Mouse (Mus musculus): Measurements from ENCODE around the gene Auh. TPM values are rescaled to one million over a fixed set of nuclear protein-coding genes. Genes with fewer than 3 reads are reported as not detected.

The Auh gene
- polyA plus RNA-seq, 1 experiment, result 30.9 TPM

- H3K9me3 ChIP-seq (replicated peaks; ENCODE audit: control insufficient read depth, insufficient read depth, low read length, poor library complexity, severe bottlenecking), result no peaks in the 10 kb centered on the region
- no peaks in the 10 kb centered on the region for H3K27me3 ChIP-seq (ENCODE audit: control insufficient read depth, insufficient read depth, low read length, poor library complexity, severe bottlenecking)
- no peak overlapping the region for H3K9ac ChIP-seq (ENCODE audit: low read depth, poor library complexity, severe bottlenecking)
- no peaks in the 10 kb centered on the region for H3K4me1 ChIP-seq (ENCODE audit: control insufficient read depth, insufficient read depth, low read length)
- H3K36me3 ChIP-seq (ENCODE audit: control insufficient read depth, insufficient read depth, low read length, poor library complexity, severe bottlenecking), result no peaks in the 10 kb centered on the region
- no peak overlapping the region for H3K27ac ChIP-seq (ENCODE audit: insufficient read depth, low read length)
- no peak for TF ChIP-seq EP300 (IDR thresholded peaks at IDR 0.05; ENCODE audit: insufficient read depth, low read depth, low read length)
- no peak for TF ChIP-seq CTCF (IDR thresholded peaks at IDR 0.05; ENCODE audit: low read depth, low read length)
- TF ChIP-seq POLR2A (IDR thresholded peaks at IDR 0.05; ENCODE audit: insufficient read depth, low read length), result no peak
- H3K4me3 ChIP-seq (ENCODE audit: low read depth, low read length), result no peak overlapping the region
These were observed 93.2 kb downstream of the Auh start for GRCm38 (mm10) chr13:52836231-52836630.

DNA sequence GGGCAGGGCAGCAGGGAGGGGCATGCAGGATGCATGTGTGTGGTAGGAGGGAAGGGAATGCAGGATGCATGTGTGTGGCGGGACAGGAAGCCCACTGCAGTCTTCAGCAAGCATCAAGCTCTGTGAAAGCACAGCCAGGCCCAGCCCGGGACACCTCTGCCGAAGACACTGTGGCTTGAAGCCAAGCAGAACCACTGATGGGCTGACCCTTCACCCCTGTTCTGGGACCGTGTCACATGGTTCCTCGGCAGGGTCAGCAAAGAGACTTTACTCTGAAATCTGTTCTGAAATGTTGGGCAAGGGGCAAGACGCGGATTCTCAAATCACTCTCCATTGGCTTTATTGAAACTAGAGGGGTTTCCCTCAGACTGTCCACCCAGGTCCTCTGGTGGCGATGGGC lies 94.9 kb downstream of the Auh start:
- no peaks in the 10 kb centered on the region for H3K36me3 ChIP-seq (ENCODE audit: control insufficient read depth, insufficient read depth, low read length, poor library complexity, severe bottlenecking)
- H3K4me1 ChIP-seq (ENCODE audit: control insufficient read depth, insufficient read depth, low read length), result no peaks in the 10 kb centered on the region
- H3K27me3 ChIP-seq (ENCODE audit: control insufficient read depth, insufficient read depth, low read length, poor library complexity, severe bottlenecking), result no peaks in the 10 kb centered on the region
- no peak for TF ChIP-seq POLR2A (IDR thresholded peaks at IDR 0.05; ENCODE audit: insufficient read depth, low read length)
- no peak for TF ChIP-seq CTCF (IDR thresholded peaks at IDR 0.05; ENCODE audit: low read depth, low read length)
- no peak for TF ChIP-seq EP300 (IDR thresholded peaks at IDR 0.05; ENCODE audit: insufficient read depth, low read depth, low read length)
- H3K9me3 ChIP-seq (replicated peaks; ENCODE audit: control insufficient read depth, insufficient read depth, low read length, poor library complexity, severe bottlenecking), result no peaks in the 10 kb centered on the region
- H3K4me3 ChIP-seq (ENCODE audit: low read depth, low read length), result no peak overlapping the region
- H3K27ac ChIP-seq (ENCODE audit: insufficient read depth, low read length), result no peak overlapping the region
- no peak overlapping the region for H3K9ac ChIP-seq (ENCODE audit: low read depth, poor library complexity, severe bottlenecking)

GRCm38 (mm10) chr13:52833748-52834147 lies 95.7 kb downstream of the Auh start:
- H3K4me3 ChIP-seq (ENCODE audit: low read depth, low read length), result no peak overlapping the region
- H3K27ac ChIP-seq (ENCODE audit: insufficient read depth, low read length), result no peak overlapping the region
- H3K27me3 ChIP-seq (ENCODE audit: control insufficient read depth, insufficient read depth, low read length, poor library complexity, severe bottlenecking), result no peaks in the 10 kb centered on the region
- TF ChIP-seq EP300 (IDR thresholded peaks at IDR 0.05; ENCODE audit: insufficient read depth, low read depth, low read length), result no peak
- TF ChIP-seq CTCF (IDR thresholded peaks at IDR 0.05; ENCODE audit: low read depth, low read length), result no peak
- TF ChIP-seq POLR2A (IDR thresholded peaks at IDR 0.05; ENCODE audit: insufficient read depth, low read length), result no peak
- no peaks in the 10 kb centered on the region for H3K4me1 ChIP-seq (ENCODE audit: control insufficient read depth, insufficient read depth, low read length)
- no peaks in the 10 kb centered on the region for H3K9me3 ChIP-seq (replicated peaks; ENCODE audit: control insufficient read depth, insufficient read depth, low read length, poor library complexity, severe bottlenecking)
- H3K9ac ChIP-seq (ENCODE audit: low read depth, poor library complexity, severe bottlenecking), result no peak overlapping the region
- H3K36me3 ChIP-seq (ENCODE audit: control insufficient read depth, insufficient read depth, low read length, poor library complexity, severe bottlenecking), result no peaks in the 10 kb centered on the region

GRCm38 (mm10) chr13:52833220-52833619 lies 96.3 kb downstream of the Auh start:
- no peaks in the 10 kb centered on the region for H3K27me3 ChIP-seq (ENCODE audit: control insufficient read depth, insufficient read depth, low read length, poor library complexity, severe bottlenecking)
- H3K4me1 ChIP-seq (ENCODE audit: control insufficient read depth, insufficient read depth, low read length), result no peaks in the 10 kb centered on the region
- no peaks in the 10 kb centered on the region for H3K36me3 ChIP-seq (ENCODE audit: control insufficient read depth, insufficient read depth, low read length, poor library complexity, severe bottlenecking)
- H3K27ac ChIP-seq (ENCODE audit: insufficient read depth, low read length), result no peak overlapping the region
- no peak overlapping the region for H3K4me3 ChIP-seq (ENCODE audit: low read depth, low read length)
- H3K9ac ChIP-seq (ENCODE audit: low read depth, poor library complexity, severe bottlenecking), result no peak overlapping the region
- H3K9me3 ChIP-seq (replicated peaks; ENCODE audit: control insufficient read depth, insufficient read depth, low read length, poor library complexity, severe bottlenecking), result no peaks in the 10 kb centered on the region
- TF ChIP-seq CTCF (IDR thresholded peaks at IDR 0.05; ENCODE audit: low read depth, low read length) (peak; percentile 86), EP300 (IDR thresholded peaks at IDR 0.05; ENCODE audit: insufficient read depth, low read depth, low read length) (no peak)

DNA sequence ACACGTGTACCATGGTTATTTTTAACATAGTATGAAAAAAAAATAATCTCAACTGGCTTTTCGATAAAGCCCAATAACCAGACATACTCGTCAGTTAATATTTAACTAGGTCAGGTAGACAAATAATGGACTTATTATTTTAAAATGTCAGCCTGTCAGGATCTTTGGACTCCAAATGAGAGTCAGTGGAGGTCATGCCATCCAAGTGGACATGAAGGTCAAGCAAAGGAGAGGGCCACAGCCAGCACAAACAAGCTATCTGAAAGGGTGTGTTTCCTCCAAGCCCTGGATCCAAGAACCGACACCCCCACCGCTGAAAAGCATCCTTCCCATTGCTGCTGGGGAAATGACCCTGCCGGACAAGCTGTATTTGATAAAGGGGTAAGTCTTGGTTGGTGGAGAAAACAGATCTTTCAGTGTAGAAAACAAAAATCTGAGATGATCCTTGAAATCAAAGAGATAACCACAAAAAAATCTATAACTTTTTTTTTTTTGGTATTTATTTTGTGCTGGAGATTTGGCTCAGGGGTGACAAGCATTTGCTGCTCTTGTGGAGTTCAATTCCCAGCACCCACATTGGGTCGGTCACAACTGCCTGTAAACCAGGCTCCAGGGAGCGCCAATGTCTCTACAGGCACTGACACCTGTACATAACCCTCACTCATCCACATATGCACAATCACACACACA lies 96.9 kb downstream of the Auh start:
- TF ChIP-seq POLR2A (IDR thresholded peaks at IDR 0.05; ENCODE audit: insufficient read depth, low read length) (no peak), EP300 (IDR thresholded peaks at IDR 0.05; ENCODE audit: insufficient read depth, low read depth, low read length) (no peak), CTCF (IDR thresholded peaks at IDR 0.05; ENCODE audit: low read depth, low read length) (no peak)
- Histone ChIP-seq H3K4me1 (ENCODE audit: control insufficient read depth, insufficient read depth, low read length) (no peaks in the 10 kb centered on the region), H3K27ac (ENCODE audit: insufficient read depth, low read length) (no peak overlapping the region), H3K27me3 (ENCODE audit: control insufficient read depth, insufficient read depth, low read length, poor library complexity, severe bottlenecking) (no peaks in the 10 kb centered on the region), H3K4me3 (ENCODE audit: low read depth, low read length) (no peak overlapping the region), H3K9me3 (replicated peaks; ENCODE audit: control insufficient read depth, insufficient read depth, low read length, poor library complexity, severe bottlenecking) (no peaks in the 10 kb centered on the region), H3K36me3 (ENCODE audit: control insufficient read depth, insufficient read depth, low read length, poor library complexity, severe bottlenecking) (no peaks in the 10 kb centered on the region), H3K9ac (ENCODE audit: low read depth, poor library complexity, severe bottlenecking) (no peak overlapping the region)

GRCm38 (mm10) chr13:52831037-52831757 lies 98.3 kb downstream of the Auh start:
- H3K36me3 ChIP-seq (ENCODE audit: control insufficient read depth, insufficient read depth, low read length, poor library complexity, severe bottlenecking), result no peaks in the 10 kb centered on the region
- H3K4me1 ChIP-seq (ENCODE audit: control insufficient read depth, insufficient read depth, low read length), result no peaks in the 10 kb centered on the region
- H3K9me3 ChIP-seq (replicated peaks; ENCODE audit: control insufficient read depth, insufficient read depth, low read length, poor library complexity, severe bottlenecking), result no peaks in the 10 kb centered on the region
- H3K9ac ChIP-seq (ENCODE audit: low read depth, poor library complexity, severe bottlenecking), result no peak overlapping the region
- no peak overlapping the region for H3K27ac ChIP-seq (ENCODE audit: insufficient read depth, low read length)
- no peaks in the 10 kb centered on the region for H3K27me3 ChIP-seq (ENCODE audit: control insufficient read depth, insufficient read depth, low read length, poor library complexity, severe bottlenecking)
- TF ChIP-seq EP300 (IDR thresholded peaks at IDR 0.05; ENCODE audit: insufficient read depth, low read depth, low read length) (no peak), CTCF (IDR thresholded peaks at IDR 0.05; ENCODE audit: low read depth, low read length) (no peak), POLR2A (IDR thresholded peaks at IDR 0.05; ENCODE audit: insufficient read depth, low read length) (no peak)
- no peak overlapping the region for H3K4me3 ChIP-seq (ENCODE audit: low read depth, low read length)

Data from ES-Bruce4 (cell line).